Mouse (Mus musculus): Measurements from ENCODE around the gene Hip1r.

DNA sequence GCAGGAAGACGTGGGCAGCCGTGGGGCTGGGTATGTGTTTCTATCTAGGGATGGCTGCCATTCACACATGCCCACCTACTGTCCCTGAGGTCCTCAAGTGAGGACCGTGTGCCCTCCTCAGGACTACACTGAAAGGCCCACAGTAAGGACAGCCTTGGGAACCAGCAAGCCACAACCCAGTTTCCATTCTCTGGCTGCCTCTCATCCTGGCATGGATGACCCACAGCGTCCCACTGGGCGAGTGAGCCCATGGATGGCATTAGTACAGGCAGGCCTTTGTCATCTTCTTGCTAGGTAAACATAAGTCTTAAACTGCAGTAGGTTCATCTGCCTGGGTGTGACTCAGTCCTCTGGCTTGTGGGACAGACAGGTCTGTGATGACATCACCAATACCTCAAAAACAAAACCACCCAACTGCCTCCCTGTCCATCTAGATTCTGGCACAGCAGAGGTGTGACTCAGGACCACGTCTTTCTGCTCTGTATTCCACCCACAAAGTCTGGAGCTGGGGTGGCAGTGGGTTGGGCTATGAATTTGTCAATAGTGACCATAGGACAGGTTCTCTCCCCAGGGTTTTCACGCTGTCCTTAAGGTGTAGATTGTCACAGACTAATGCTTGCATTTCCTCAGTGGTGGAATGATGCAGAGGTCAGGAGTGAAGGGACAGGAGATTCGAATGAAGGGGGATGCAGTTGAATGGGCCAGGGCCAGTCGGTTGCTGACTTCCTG is 7.3 kb downstream of the Hip1r start:
- TF ChIP-seq CTCF (IDR thresholded peaks at IDR 0.05; ENCODE audit: control insufficient read depth, insufficient read depth, low read length) (no peak), POLR2A (IDR thresholded peaks at IDR 0.05; ENCODE audit: borderline replicate concordance, control insufficient read depth, low read depth, low read length) (no peak)

All from bone marrow, adult 2 months (tissue).